Mouse (Mus musculus): ENCODE measurements at regions not wholly inside any gene's neighbourhood (a gene's known extent, or its start where the extent isn't known, plus 50 kb on each side); places are given as distances from the start of the nearest gene placed in this dataset.

DNA sequence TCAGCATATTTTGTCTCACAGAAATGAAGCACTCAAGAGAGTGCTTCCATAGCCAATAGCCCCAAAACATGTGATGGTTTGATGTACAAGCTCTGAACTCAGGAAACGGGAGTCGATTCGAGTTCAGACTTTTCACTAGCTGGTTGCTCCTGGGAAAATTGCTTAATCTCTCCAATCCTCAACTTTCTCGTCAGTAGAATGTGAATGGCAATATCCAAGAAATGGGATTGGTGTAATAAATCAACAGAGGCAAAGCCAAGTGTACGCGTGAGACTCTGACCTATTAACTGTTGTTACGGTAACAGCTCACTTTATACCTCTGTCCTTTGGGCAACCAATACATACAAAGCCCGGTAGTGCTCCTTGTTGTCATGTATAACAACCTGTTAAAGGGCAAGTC is 94.6 kb downstream of the Cog6 start:
- no peaks in the 10 kb centered on the region for H3K27me3 ChIP-seq (ENCODE audit: insufficient read depth, low read length)
- no peak for DNase-seq (ENCODE audit: low spot score)
- H3K36me3 ChIP-seq (replicated peaks) = no peaks in the 10 kb centered on the region
- no peaks in the 10 kb centered on the region for H3K4me1 ChIP-seq (ENCODE audit: insufficient read depth, low read depth, low read length)
- no peak for TF ChIP-seq POLR2AphosphoS5 (IDR thresholded peaks at IDR 0.05; ENCODE audit: insufficient replicate concordance, low read depth, low read length)
- peaks cover 6% of the 10 kb centered on the region for H3K9me3 ChIP-seq (replicated peaks)
- no peak for ATAC-seq (ENCODE audit: extremely low read depth, insufficient number of reproducible peaks, low FRiP score, poor library complexity, severe bottlenecking)
- no peak overlapping the region for H3K4me3 ChIP-seq (ENCODE audit: low read depth, low read length)

DNA sequence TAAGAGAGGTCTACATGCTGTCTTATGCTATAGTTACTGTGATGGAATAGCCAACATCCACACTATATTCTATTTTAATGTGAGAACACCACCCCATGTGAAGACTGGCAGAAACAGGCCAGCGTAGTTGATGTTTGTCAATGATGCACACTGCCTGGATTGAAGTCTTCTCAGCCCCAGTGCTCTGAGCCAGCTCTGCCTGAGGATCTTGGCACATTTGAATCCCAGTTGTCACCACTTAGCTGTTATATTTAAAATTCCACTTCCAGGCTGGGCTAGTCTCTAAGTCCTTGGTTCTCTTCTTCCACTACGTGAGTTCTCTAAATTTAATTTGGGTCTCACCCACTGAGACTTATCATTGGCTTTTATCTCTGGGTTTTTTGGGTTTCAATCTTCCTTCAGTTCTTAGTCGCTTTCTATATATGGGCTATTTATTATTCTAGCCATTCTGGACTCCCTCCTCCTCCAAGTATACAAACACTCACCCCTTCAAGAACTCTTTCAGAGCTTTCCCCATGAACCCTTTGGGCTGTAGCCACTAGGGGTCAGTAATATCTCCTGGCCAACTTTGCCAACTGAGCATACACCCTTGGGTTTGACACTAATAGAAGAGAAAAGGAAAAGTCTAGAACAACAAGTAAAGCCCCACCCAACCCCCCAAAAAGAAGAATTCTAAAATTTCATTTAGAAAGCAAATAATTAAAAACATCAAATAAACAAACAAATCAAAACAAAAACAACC is 110.0 kb downstream of the Cog6 start:
- no peaks in the 10 kb centered on the region for H3K36me3 ChIP-seq (replicated peaks)
- H3K4me3 ChIP-seq (ENCODE audit: low read depth, low read length) = no peak overlapping the region
- TF ChIP-seq GATA2 (IDR thresholded peaks at IDR 0.05; ENCODE audit: borderline replicate concordance, low read depth, low read length) (no peak), CTCF (IDR thresholded peaks at IDR 0.05; ENCODE audit: low read depth, low read length) (no peak), GATA1 (IDR thresholded peaks at IDR 0.05; ENCODE audit: borderline replicate concordance, low read length) (no peak), TAL1 (conservative IDR thresholded peaks at IDR 0.05; ENCODE audit: low read depth, low read length) (no peak), POLR2AphosphoS5 (IDR thresholded peaks at IDR 0.05; ENCODE audit: insufficient replicate concordance, low read depth, low read length) (no peak)
- H3K9me3 ChIP-seq (replicated peaks) = peaks cover 14% of the 10 kb centered on the region; the same call in 1 of the 2 replicates
- H3K4me1 ChIP-seq (ENCODE audit: insufficient read depth, low read depth, low read length) = no peaks in the 10 kb centered on the region
- DNase-seq (ENCODE audit: low spot score) (no peak), ATAC-seq (ENCODE audit: extremely low read depth, insufficient number of reproducible peaks, low FRiP score, poor library complexity, severe bottlenecking) (no peak)
- H3K27me3 ChIP-seq (ENCODE audit: insufficient read depth, low read length) = no peaks in the 10 kb centered on the region

DNA sequence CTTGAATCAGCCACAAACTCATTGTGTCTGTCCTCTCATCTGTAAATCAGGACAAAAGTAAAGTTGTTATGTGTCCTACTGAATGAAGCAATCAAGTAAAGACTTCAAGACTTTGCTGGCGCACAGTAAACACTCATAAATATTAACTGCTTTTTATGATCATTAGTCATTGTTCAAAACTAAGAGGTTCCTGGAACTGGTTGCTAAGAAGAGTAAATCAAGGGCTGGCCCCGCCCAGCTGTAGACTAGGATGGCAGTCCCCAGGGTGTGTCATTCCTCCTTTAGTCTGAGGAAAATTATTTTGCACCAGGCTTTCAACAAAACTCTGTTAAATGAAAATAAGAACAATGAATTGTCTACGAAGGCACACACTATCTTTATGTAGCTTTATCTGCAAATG is 113.0 kb downstream of the Cog6 start:
- Histone ChIP-seq H3K4me3 (ENCODE audit: low read depth, low read length) (no peak overlapping the region), H3K4me1 (ENCODE audit: insufficient read depth, low read depth, low read length) (no peaks in the 10 kb centered on the region), H3K9me3 (replicated peaks) (peaks cover 8% of the 10 kb centered on the region; the same call in 1 of the 2 replicates), H3K36me3 (replicated peaks) (no peaks in the 10 kb centered on the region), H3K27me3 (ENCODE audit: insufficient read depth, low read length) (no peaks in the 10 kb centered on the region)
- DNase-seq (ENCODE audit: low spot score) (no peak), ATAC-seq (ENCODE audit: extremely low read depth, insufficient number of reproducible peaks, low FRiP score, poor library complexity, severe bottlenecking) (no peak)
- TF ChIP-seq GATA1 (IDR thresholded peaks at IDR 0.05; ENCODE audit: borderline replicate concordance, low read length) (no peak), GATA2 (IDR thresholded peaks at IDR 0.05; ENCODE audit: borderline replicate concordance, low read depth, low read length) (no peak), TAL1 (conservative IDR thresholded peaks at IDR 0.05; ENCODE audit: low read depth, low read length) (no peak), POLR2AphosphoS5 (IDR thresholded peaks at IDR 0.05; ENCODE audit: insufficient replicate concordance, low read depth, low read length) (no peak), CTCF (IDR thresholded peaks at IDR 0.05; ENCODE audit: low read depth, low read length) (no peak)

DNA sequence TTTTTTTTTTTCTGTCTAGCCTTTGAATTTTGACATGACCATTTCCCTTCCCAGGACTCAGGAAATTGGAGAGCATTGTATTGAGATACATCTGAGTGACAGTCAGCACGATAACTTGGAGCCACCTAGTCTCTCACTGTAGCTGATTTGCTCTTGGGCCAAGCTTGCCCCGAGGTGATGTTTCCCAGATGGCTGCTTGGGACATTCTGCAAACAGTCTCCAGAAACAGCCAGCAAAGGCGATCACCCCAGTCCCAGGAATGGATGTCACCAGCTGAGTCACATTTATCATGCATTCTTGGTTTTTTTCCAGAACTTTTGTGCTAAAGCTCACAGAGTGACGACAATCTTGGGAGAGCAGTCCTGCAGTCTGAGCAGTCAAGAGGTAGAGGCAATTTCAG is 119.4 kb downstream of the Cog6 start:
- ATAC-seq (ENCODE audit: extremely low read depth, insufficient number of reproducible peaks, low FRiP score, poor library complexity, severe bottlenecking) (no peak), DNase-seq (ENCODE audit: low spot score) (no peak)
- H3K9me3 ChIP-seq (replicated peaks) = peaks cover 5% of the 10 kb centered on the region
- H3K4me1 ChIP-seq (ENCODE audit: insufficient read depth, low read depth, low read length) = no peaks in the 10 kb centered on the region
- H3K4me3 ChIP-seq (ENCODE audit: low read depth, low read length) = no peak overlapping the region
- no peaks in the 10 kb centered on the region for H3K27me3 ChIP-seq (ENCODE audit: insufficient read depth, low read length)
- H3K36me3 ChIP-seq (replicated peaks) = no peaks in the 10 kb centered on the region
- TF ChIP-seq TAL1 (conservative IDR thresholded peaks at IDR 0.05; ENCODE audit: low read depth, low read length) (no peak), POLR2AphosphoS5 (IDR thresholded peaks at IDR 0.05; ENCODE audit: insufficient replicate concordance, low read depth, low read length) (no peak), GATA2 (IDR thresholded peaks at IDR 0.05; ENCODE audit: borderline replicate concordance, low read depth, low read length) (no peak), GATA1 (IDR thresholded peaks at IDR 0.05; ENCODE audit: borderline replicate concordance, low read length) (no peak), CTCF (IDR thresholded peaks at IDR 0.05; ENCODE audit: low read depth, low read length) (no peak)

DNA sequence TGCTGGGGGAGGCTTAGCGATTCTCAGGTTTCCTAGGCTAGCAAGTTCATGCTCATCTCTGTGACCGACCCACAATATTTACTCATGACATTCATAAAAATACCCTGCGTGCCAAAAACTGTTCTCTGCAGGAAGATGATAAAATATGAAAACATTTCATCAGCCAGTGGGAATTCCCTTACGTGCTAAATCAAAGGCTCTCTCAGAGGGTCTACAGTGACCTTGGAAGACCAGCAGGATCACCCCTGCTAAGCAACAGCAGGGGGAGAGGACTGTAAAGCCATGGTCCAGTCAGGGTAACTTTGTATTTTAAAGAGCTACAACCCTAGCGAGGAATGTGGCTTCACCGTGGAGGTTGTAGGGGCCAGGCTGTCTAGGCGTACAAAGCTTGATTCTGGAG is 120.6 kb downstream of the Cog6 start:
- no peak for DNase-seq (ENCODE audit: low spot score)
- Histone ChIP-seq H3K36me3 (replicated peaks) (no peaks in the 10 kb centered on the region), H3K9me3 (replicated peaks) (peaks cover 9% of the 10 kb centered on the region), H3K27me3 (ENCODE audit: insufficient read depth, low read length) (no peaks in the 10 kb centered on the region), H3K4me3 (ENCODE audit: low read depth, low read length) (no peak overlapping the region), H3K4me1 (ENCODE audit: insufficient read depth, low read depth, low read length) (no peaks in the 10 kb centered on the region)
- no peak for ATAC-seq (ENCODE audit: extremely low read depth, insufficient number of reproducible peaks, low FRiP score, poor library complexity, severe bottlenecking)
- TF ChIP-seq TAL1 (conservative IDR thresholded peaks at IDR 0.05; ENCODE audit: low read depth, low read length) (no peak), POLR2AphosphoS5 (IDR thresholded peaks at IDR 0.05; ENCODE audit: insufficient replicate concordance, low read depth, low read length) (no peak), GATA2 (IDR thresholded peaks at IDR 0.05; ENCODE audit: borderline replicate concordance, low read depth, low read length) (no peak), GATA1 (IDR thresholded peaks at IDR 0.05; ENCODE audit: borderline replicate concordance, low read length) (no peak), CTCF (IDR thresholded peaks at IDR 0.05; ENCODE audit: low read depth, low read length) (no peak)

DNA sequence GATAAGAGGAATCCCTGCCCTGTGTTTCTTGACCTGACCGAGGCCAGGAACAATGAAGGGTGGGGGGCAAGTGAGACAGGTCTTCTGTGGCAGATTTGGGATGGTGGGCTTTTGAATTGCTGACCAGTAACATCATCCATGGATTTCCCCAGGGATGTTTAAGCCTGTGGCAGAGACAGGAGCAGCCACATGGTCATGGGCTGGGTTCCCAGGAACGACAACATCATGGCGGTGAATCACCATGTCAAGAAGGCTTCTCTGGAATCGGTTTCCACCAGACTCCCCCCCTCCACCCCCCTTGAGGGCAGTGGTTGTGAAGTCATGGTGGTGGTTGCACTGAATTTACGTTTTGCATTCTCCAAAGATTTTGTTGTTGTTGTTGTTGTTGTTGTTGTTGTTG is 121.3 kb downstream of the Cog6 start:
- Histone ChIP-seq H3K4me1 (ENCODE audit: insufficient read depth, low read depth, low read length) (no peaks in the 10 kb centered on the region), H3K36me3 (replicated peaks) (no peaks in the 10 kb centered on the region), H3K9me3 (replicated peaks) (peaks cover 9% of the 10 kb centered on the region), H3K27me3 (ENCODE audit: insufficient read depth, low read length) (no peaks in the 10 kb centered on the region), H3K4me3 (ENCODE audit: low read depth, low read length) (no peak overlapping the region)
- ATAC-seq (ENCODE audit: extremely low read depth, insufficient number of reproducible peaks, low FRiP score, poor library complexity, severe bottlenecking) (no peak), DNase-seq (ENCODE audit: low spot score) (no peak)
- TF ChIP-seq GATA1 (IDR thresholded peaks at IDR 0.05; ENCODE audit: borderline replicate concordance, low read length) (no peak), GATA2 (IDR thresholded peaks at IDR 0.05; ENCODE audit: borderline replicate concordance, low read depth, low read length) (no peak), POLR2AphosphoS5 (IDR thresholded peaks at IDR 0.05; ENCODE audit: insufficient replicate concordance, low read depth, low read length) (no peak), TAL1 (conservative IDR thresholded peaks at IDR 0.05; ENCODE audit: low read depth, low read length) (no peak), CTCF (IDR thresholded peaks at IDR 0.05; ENCODE audit: low read depth, low read length) (no peak)
